Mouse (Mus musculus) hindbrain, postnatal 0 days (tissue): ENCODE data around the gene Grk5. TPM values are rescaled to one million over a fixed set of nuclear protein-coding genes. Genes with fewer than 3 reads are reported as not detected.

ENCODE experiments used
- ATAC-seq: fragments of 200-750 bp; cut with Nextera tagmentation; 2 replicates; pipeline ENCODE4 v1.8.0; 2017; ENCODE audit warnings: mild to moderate bottlenecking, moderate TSS enrichment, moderate library complexity
- DNase-seq: peaks from one replicate; pipeline ENCODE4 v3.0.0-alpha.2; 2015; ENCODE audit warnings: low spot score
- H3K27ac ChIP-seq: fragments of 300-500 bp; sonication (generic); 2 replicates; pipeline ENCODE4 v1.5.1; 2014; ENCODE audit warnings: mild to moderate bottlenecking
- H3K27me3 ChIP-seq: fragments of 300-500 bp; sonication (generic); 2 replicates; pipeline ENCODE4 v1.6.1; 2014; ENCODE audit warnings: low read length, mixed read lengths; ENCODE audit not compliant: insufficient read depth
- H3K36me3 ChIP-seq: fragments of 300-500 bp; sonication (generic); 2 replicates; pipeline ENCODE4 v1.6.1; 2014; ENCODE audit warnings: low read length, mixed read lengths; ENCODE audit not compliant: insufficient read depth
- H3K4me1 ChIP-seq: fragments of 300-500 bp; sonication (generic); 2 replicates; pipeline ENCODE4 v1.6.1; 2014; ENCODE audit warnings: antibody characterized with exemption, low read length, mixed read lengths; ENCODE audit not compliant: insufficient read depth
- H3K4me2 ChIP-seq: fragments of 300-500 bp; sonication (generic); 2 replicates; pipeline ENCODE4 v1.6.1; 2014; ENCODE audit warnings: low read depth, mild to moderate bottlenecking, low read length, moderate library complexity, mixed read lengths
- H3K4me3 ChIP-seq: fragments of 300-500 bp; sonication (generic); 2 replicates; pipeline ENCODE4 v1.5.1; 2014; ENCODE audit warnings: low read length
- H3K9ac ChIP-seq: fragments of 300-500 bp; sonication (generic); replicated peaks from 2 replicates; pipeline ENCODE4 v1.6.1; 2014; ENCODE audit warnings: mild to moderate bottlenecking, low read length, moderate library complexity, mixed read lengths
- H3K9me3 ChIP-seq: fragments of 300-500 bp; sonication (generic); 2 replicates; pipeline ENCODE4 v1.6.1; 2016; ENCODE audit warnings: low read length, mixed read lengths
- CTCF ChIP-seq: IDR thresholded peaks from 2 replicates; pipeline ENCODE4 v1.5.1; 2016; ENCODE audit warnings: antibody characterized with exemption, control low read depth, low read depth
- WGBS: fragments of 180-500 bp; shearing (Covaris S2); extraction: QIAGEN DNeasy Blood & Tissue Kit; methylation state at CpG from one replicate; pipeline ENCODE4 v1.1.7; 2014; 5-methylcytosine and 5-hydroxymethylcytosine counted together
- polyA plus RNA-seq: library from polyadenylated mRNA; unstranded; fragments of >200 nt; fragmentation: Nextera tagmentation; extraction: Ambion mirVana; gene quantifications from 2 replicates; pipeline ENCODE4 v1.2.1, GENCODE M21; 2015
- total RNA-seq: library from RNA; depleted of rRNA; stranded (reverse); fragments of >200 nt; gene quantifications from 2 replicates; pipeline ENCODE4 v1.2.3, GENCODE M21; 2014

The Grk5 gene
- total and polyA plus RNA-seq, 2 experiments from 2014 or later, result 1.3 to 7.8 TPM

- Histone ChIP-seq H3K27me3 (no peaks in the 10 kb centered on the region), H3K4me3 (no peak overlapping the region), H3K27ac (no peak overlapping the region), H3K9ac (no peak overlapping the region), H3K4me1 (no peaks in the 10 kb centered on the region), H3K9me3 (no peaks in the 10 kb centered on the region), H3K4me2 (no peak overlapping the region), H3K36me3 (no peaks in the 10 kb centered on the region)
- WGBS, result 62% methylated on average over 3 of the region's 3 CpGs
- no peak for DNase-seq
- ATAC-seq, result no peak
- TF ChIP-seq CTCF, result no peak
Measured at GRCm38 (mm10) chr19:60994214-60994613, 104.7 kb downstream of the Grk5 start.

GRCm38 (mm10) chr19:60994845-60995244 lies 105.3 kb downstream of the Grk5 start:
- Histone ChIP-seq H3K27me3 (no peaks in the 10 kb centered on the region), H3K9ac (no peak overlapping the region), H3K4me1 (no peaks in the 10 kb centered on the region), H3K36me3 (no peaks in the 10 kb centered on the region), H3K9me3 (no peaks in the 10 kb centered on the region), H3K4me2 (no peak overlapping the region), H3K27ac (no peak overlapping the region), H3K4me3 (no peak overlapping the region)
- WGBS, result 77% methylated on average over 2 of the region's 2 CpGs
- ATAC-seq (no peak), DNase-seq (no peak)
- no peak for TF ChIP-seq CTCF

GRCm38 (mm10) chr19:60997784-60998183 lies 108.2 kb downstream of the Grk5 start:
- no peak overlapping the region for H3K4me3 ChIP-seq
- no peaks in the 10 kb centered on the region for H3K27me3 ChIP-seq
- ATAC-seq (no peak), DNase-seq (no peak)
- no peak overlapping the region for H3K4me2 ChIP-seq
- 86% methylated on average over 4 of the region's 4 CpGs for WGBS
- no peaks in the 10 kb centered on the region for H3K4me1 ChIP-seq
- H3K27ac ChIP-seq, result no peak overlapping the region
- H3K9ac ChIP-seq, result no peak overlapping the region
- H3K36me3 ChIP-seq, result no peaks in the 10 kb centered on the region
- TF ChIP-seq CTCF, result no peak
- H3K9me3 ChIP-seq, result no peaks in the 10 kb centered on the region

- H3K9ac ChIP-seq, result no peak overlapping the region
- TF ChIP-seq CTCF, result no peak
- no peak for ATAC-seq
- no peaks in the 10 kb centered on the region for H3K9me3 ChIP-seq
- DNase-seq, result no peak
- H3K4me1 ChIP-seq, result no peaks in the 10 kb centered on the region
- no peak overlapping the region for H3K4me3 ChIP-seq
- H3K27ac ChIP-seq, result no peak overlapping the region
- WGBS, result 56% methylated on average over 2 of the region's 2 CpGs
- no peak overlapping the region for H3K4me2 ChIP-seq
- H3K27me3 ChIP-seq, result no peaks in the 10 kb centered on the region
- no peaks in the 10 kb centered on the region for H3K36me3 ChIP-seq
Measured at GRCm38 (mm10) chr19:60999652-61000051, 110.1 kb downstream of the Grk5 start.

GRCm38 (mm10) chr19:61000958-61001357 lies 111.4 kb downstream of the Grk5 start:
- Histone ChIP-seq H3K36me3 (no peaks in the 10 kb centered on the region), H3K27me3 (no peaks in the 10 kb centered on the region), H3K4me1 (no peaks in the 10 kb centered on the region), H3K9ac (no peak overlapping the region), H3K4me3 (no peak overlapping the region), H3K27ac (no peak overlapping the region), H3K4me2 (no peak overlapping the region), H3K9me3 (no peaks in the 10 kb centered on the region)
- ATAC-seq, result no peak
- no peak for TF ChIP-seq CTCF
- whole genome bisulfite sequencing, result 96% methylated on average over 2 of the region's 2 CpGs
- no peak for DNase-seq

- H3K9me3 ChIP-seq, result no peaks in the 10 kb centered on the region
- no peaks in the 10 kb centered on the region for H3K27me3 ChIP-seq
- H3K4me3 ChIP-seq, result no peak overlapping the region
- no peak overlapping the region for H3K27ac ChIP-seq
- TF ChIP-seq CTCF, result no peak
- no peak overlapping the region for H3K4me2 ChIP-seq
- no peak for ATAC-seq
- no peaks in the 10 kb centered on the region for H3K4me1 ChIP-seq
- no peak for DNase-seq
- H3K36me3 ChIP-seq, result no peaks in the 10 kb centered on the region
- WGBS, result 79% methylated on average over 2 of the region's 2 CpGs
- H3K9ac ChIP-seq, result no peak overlapping the region
Measured at GRCm38 (mm10) chr19:61009266-61009665, 119.7 kb downstream of the Grk5 start.

GRCm38 (mm10) chr19:61017477-61018266 lies 128.1 kb downstream of the Grk5 start:
- no peak overlapping the region for H3K4me2 ChIP-seq
- H3K27me3 ChIP-seq, result no peaks in the 10 kb centered on the region
- WGBS, result 100% methylated on average over 1 of the region's 1 CpGs
- ATAC-seq (no peak), DNase-seq (no peak)
- no peaks in the 10 kb centered on the region for H3K4me1 ChIP-seq
- H3K4me3 ChIP-seq, result no peak overlapping the region
- H3K36me3 ChIP-seq, result no peaks in the 10 kb centered on the region
- H3K27ac ChIP-seq, result no peak overlapping the region
- H3K9ac ChIP-seq, result no peak overlapping the region
- TF ChIP-seq CTCF, result no peak
- H3K9me3 ChIP-seq, result no peaks in the 10 kb centered on the region
